Comparison of ENCODE assay signal across 28 mouse cellular contexts in genomic region chr9:90791871-90792270, GRCm38 (mm10).
DNase-seq lines count a peak whose midpoint lies in the region; ATAC-seq and TF ChIP-seq lines count a peak whose summit lies in the region.
"Had no signal": no experiment of that assay in that cellular context is flagged by ENCODE, and none has a peak within 500 bp of the region (broad histone marks: within the 10 kb centered on the region; RNA-seq: fewer than 3 reads in every experiment).

No protein-coding gene starts in this region.

- no peak overlapping the region for H3K4me2 ChIP-seq in forebrain, embryonic 14.5 days (ENCODE audit: low read length)
- no peak overlapping the region for H3K4me2 ChIP-seq in forebrain, embryonic 16.5 days (ENCODE audit: low read length)
- H3K4me2 ChIP-seq in midbrain, embryonic 14.5 days (ENCODE audit: low read length) = no peak overlapping the region
- H3K4me2 ChIP-seq: embryonic facial prominence, embryonic 12.5 days; embryonic facial prominence, embryonic 15.5 days; heart, embryonic 12.5 days; heart, embryonic 15.5 days; hindbrain, embryonic 14.5 days had no signal

- no peak for TF ChIP-seq POLR2A in brain, embryonic 14.5 days (IDR thresholded peaks at IDR 0.05; ENCODE audit: borderline replicate concordance, extremely low read depth, insufficient read depth, insufficient read length, poor library complexity, severe bottlenecking)

- peak; percentile 20 for DNase-seq in forebrain, embryonic 14.5 days (ENCODE audit: low spot score)
- DNase-seq in midbrain, embryonic 14.5 days = peak; percentile 68
- no peak for DNase-seq in midbrain, embryonic 10.5 days (ENCODE audit: low spot score)
- peak; percentile 53 for DNase-seq in brain, embryonic 14.5 days (ENCODE audit: low read depth)
- DNase-seq in liver = no peak
- DNase-seq: adrenal gland, postnatal 10 days; adrenal gland, postnatal 36 days; B cell, adult 2 months; cerebellum, adult 11 months; cerebellum, adult 2 months; cerebellum, adult 9-11 months; cerebellum, postnatal 25 days; gastrocnemius, adult 2 months; gastrocnemius, postnatal 14 days; heart, adult 11 months; heart, postnatal 10 days; heart, postnatal 36 days had no signal

- no peaks in the 10 kb centered on the region for H3K36me3 ChIP-seq in forebrain, embryonic 14.5 days (ENCODE audit: control insufficient read depth, insufficient read depth, low read length)
- no peaks in the 10 kb centered on the region for H3K36me3 ChIP-seq in forebrain, embryonic 16.5 days (ENCODE audit: control insufficient read depth, insufficient read depth)
- no peaks in the 10 kb centered on the region for H3K36me3 ChIP-seq in midbrain, embryonic 14.5 days (ENCODE audit: control insufficient read depth, insufficient read depth, low read length)
- no peaks in the 10 kb centered on the region for H3K36me3 ChIP-seq in midbrain, embryonic 10.5 days
- H3K36me3 ChIP-seq: embryonic facial prominence, embryonic 12.5 days; embryonic facial prominence, embryonic 15.5 days; G1E; heart, embryonic 12.5 days; heart, embryonic 15.5 days; hindbrain, embryonic 10.5 days had no signal

- TF ChIP-seq CTCF in brain, embryonic 14.5 days (IDR thresholded peaks at IDR 0.05; ENCODE audit: borderline replicate concordance, extremely low read depth, insufficient read depth, insufficient read length) = no peak

- ATAC-seq in forebrain, embryonic 14.5 days = no peak
- ATAC-seq in forebrain, embryonic 16.5 days = no peak
- no peak for ATAC-seq in midbrain, embryonic 14.5 days (ENCODE audit: low FRiP score, low TSS enrichment)
- ATAC-seq: intestine, postnatal 0 days; Patski had no signal

- no peaks in the 10 kb centered on the region for H3K9me3 ChIP-seq in forebrain, embryonic 14.5 days (replicated peaks; ENCODE audit: control insufficient read depth, low read length)
- no peaks in the 10 kb centered on the region for H3K9me3 ChIP-seq in forebrain, embryonic 16.5 days (ENCODE audit: control insufficient read depth, low read length)
- H3K9me3 ChIP-seq in midbrain, embryonic 14.5 days (ENCODE audit: control insufficient read depth, low read length) = no peaks in the 10 kb centered on the region
- no peaks in the 10 kb centered on the region for H3K9me3 ChIP-seq in midbrain, embryonic 10.5 days (replicated peaks)
- H3K9me3 ChIP-seq: embryonic facial prominence, embryonic 12.5 days; embryonic facial prominence, embryonic 15.5 days; G1E; heart, embryonic 12.5 days; heart, embryonic 15.5 days; hindbrain, embryonic 10.5 days had no signal

- no peak overlapping the region for H3K27ac ChIP-seq in forebrain, embryonic 14.5 days (ENCODE audit: low read depth, low read length)
- H3K27ac ChIP-seq in forebrain, embryonic 16.5 days (ENCODE audit: low read length) = no peak overlapping the region
- H3K27ac ChIP-seq in midbrain, embryonic 14.5 days (replicated peaks; ENCODE audit: low read depth, low read length) = no peak overlapping the region
- no peak overlapping the region for H3K27ac ChIP-seq in midbrain, embryonic 10.5 days (replicated peaks)
- H3K27ac ChIP-seq: embryonic facial prominence, embryonic 12.5 days; embryonic facial prominence, embryonic 15.5 days; gastrocnemius, adult 2 months; heart, embryonic 15.5 days; hindbrain, embryonic 10.5 days; hindbrain, embryonic 14.5 days had no signal

- no peak overlapping the region for H3K4me3 ChIP-seq in forebrain, embryonic 14.5 days (ENCODE audit: low read depth, low read length)
- no peak overlapping the region for H3K4me3 ChIP-seq in forebrain, embryonic 16.5 days (replicated peaks; ENCODE audit: low read length)
- H3K4me3 ChIP-seq in midbrain, embryonic 14.5 days (replicated peaks; ENCODE audit: low read depth, low read length) = no peak overlapping the region
- no peak overlapping the region for H3K4me3 ChIP-seq in midbrain, embryonic 10.5 days
- H3K4me3 ChIP-seq: embryonic facial prominence, embryonic 12.5 days; embryonic facial prominence, embryonic 15.5 days; gastrocnemius, adult 2 months; heart, embryonic 12.5 days; heart, embryonic 15.5 days; hindbrain, embryonic 10.5 days had no signal

- H3K27me3 ChIP-seq in forebrain, embryonic 14.5 days (replicated peaks; ENCODE audit: control insufficient read depth, insufficient read depth, low read length) = no peaks in the 10 kb centered on the region
- H3K27me3 ChIP-seq in forebrain, embryonic 16.5 days (replicated peaks; ENCODE audit: control insufficient read depth, insufficient read depth, low read length) = no peaks in the 10 kb centered on the region
- no peaks in the 10 kb centered on the region for H3K27me3 ChIP-seq in midbrain, embryonic 14.5 days (ENCODE audit: control insufficient read depth, insufficient read depth, low read length)
- H3K27me3 ChIP-seq in midbrain, embryonic 10.5 days (ENCODE audit: low read depth, poor library complexity, severe bottlenecking) = no peaks in the 10 kb centered on the region
- H3K27me3 ChIP-seq: CH12.LX; embryonic facial prominence, embryonic 12.5 days; embryonic facial prominence, embryonic 15.5 days; heart, embryonic 12.5 days; heart, embryonic 15.5 days; Patski had no signal

- no peak overlapping the region for H3K9ac ChIP-seq in forebrain, embryonic 14.5 days (ENCODE audit: low read length)
- H3K9ac ChIP-seq in forebrain, embryonic 16.5 days (replicated peaks; ENCODE audit: low read depth, low read length) = no peak overlapping the region
- H3K9ac ChIP-seq in midbrain, embryonic 14.5 days (replicated peaks; ENCODE audit: low read length) = no peak overlapping the region
- H3K9ac ChIP-seq: embryonic facial prominence, embryonic 12.5 days; embryonic facial prominence, embryonic 15.5 days; heart, embryonic 12.5 days; heart, embryonic 15.5 days; hindbrain, embryonic 14.5 days had no signal

- 54% methylated on average over 2 of the region's 2 CpGs for WGBS in forebrain, embryonic 14.5 days
- WGBS in forebrain, embryonic 16.5 days = 47% methylated on average over 2 of the region's 2 CpGs
- 42% methylated on average over 2 of the region's 2 CpGs for WGBS in midbrain, embryonic 14.5 days
- WGBS in midbrain, embryonic 10.5 days = 82% methylated on average over 2 of the region's 2 CpGs

- H3K4me1 ChIP-seq in forebrain, embryonic 14.5 days (ENCODE audit: control insufficient read depth, insufficient read depth, low read length) = no peaks in the 10 kb centered on the region
- H3K4me1 ChIP-seq in forebrain, embryonic 16.5 days (replicated peaks; ENCODE audit: control insufficient read depth, insufficient read depth, low read length) = no peaks in the 10 kb centered on the region
- no peaks in the 10 kb centered on the region for H3K4me1 ChIP-seq in midbrain, embryonic 14.5 days (ENCODE audit: control insufficient read depth, insufficient read depth, low read length)
- H3K4me1 ChIP-seq in midbrain, embryonic 10.5 days = no peaks in the 10 kb centered on the region
- H3K4me1 ChIP-seq: embryonic facial prominence, embryonic 12.5 days; embryonic facial prominence, embryonic 15.5 days; heart, embryonic 12.5 days; heart, embryonic 15.5 days; hindbrain, embryonic 10.5 days had no signal

Comparison
In these comparisons a context has a peak if more than half of its experiments do, and no peak if none do; other contexts are left out.
1. DNase-seq: peak in forebrain, embryonic 14.5 days (single experiment), midbrain, embryonic 14.5 days (single experiment) and brain, embryonic 14.5 days (single experiment); none in midbrain, embryonic 10.5 days (single experiment) and liver (single experiment).